Mouse (Mus musculus): ENCODE measurements around the gene Agmo. TPM values are rescaled to one million over a fixed set of nuclear protein-coding genes. Genes with fewer than 3 reads are reported as not detected.

Gene Agmo
- total RNA-seq, 2 experiments from 2014 or later: 0.99 to 1.5 TPM

DNA sequence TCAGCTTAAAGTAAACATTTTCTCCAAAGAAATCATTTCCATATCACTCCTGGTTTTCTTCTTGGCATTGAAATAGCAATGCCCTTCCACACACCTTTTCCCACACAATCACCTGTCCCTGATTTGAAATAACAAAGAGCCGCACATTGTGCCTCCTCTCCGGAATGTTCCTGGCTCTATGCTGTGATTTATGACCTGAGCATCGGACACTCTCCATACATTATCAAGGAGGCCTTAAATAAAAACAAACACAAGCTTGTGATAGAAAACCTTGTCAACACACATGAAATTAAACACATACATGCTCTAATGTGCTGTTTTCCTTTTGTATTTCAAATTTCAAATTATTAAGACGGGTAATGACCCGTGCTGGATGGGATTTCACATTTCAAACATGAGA, 184.9 kb downstream of the Agmo start:
- DNase-seq: no peak
- intact Hi-C loops (cut with DNase I): no loop called here

DNA sequence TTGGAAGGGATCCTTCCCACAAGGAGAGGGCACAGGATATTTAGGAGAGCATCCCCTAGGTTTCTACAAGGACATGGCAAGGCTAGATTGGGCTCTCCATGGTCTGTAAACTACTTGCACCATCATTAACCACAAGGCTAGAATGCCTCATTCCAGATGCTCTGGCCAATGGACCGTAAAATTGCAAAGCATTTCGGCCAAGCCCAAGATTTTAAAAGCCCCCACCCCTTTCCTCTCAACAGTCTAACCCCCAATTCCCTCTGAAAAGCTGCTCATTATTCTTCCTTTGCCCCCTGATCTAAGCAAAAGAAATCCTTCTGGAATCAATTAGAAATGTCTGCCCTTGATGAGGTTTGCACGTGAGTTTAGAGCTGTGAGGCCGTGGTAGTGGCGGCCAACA, 185.3 kb downstream of the Agmo start:
- DNase-seq: no peak
- intact Hi-C loops (cut with DNase I): no loop called here

DNA sequence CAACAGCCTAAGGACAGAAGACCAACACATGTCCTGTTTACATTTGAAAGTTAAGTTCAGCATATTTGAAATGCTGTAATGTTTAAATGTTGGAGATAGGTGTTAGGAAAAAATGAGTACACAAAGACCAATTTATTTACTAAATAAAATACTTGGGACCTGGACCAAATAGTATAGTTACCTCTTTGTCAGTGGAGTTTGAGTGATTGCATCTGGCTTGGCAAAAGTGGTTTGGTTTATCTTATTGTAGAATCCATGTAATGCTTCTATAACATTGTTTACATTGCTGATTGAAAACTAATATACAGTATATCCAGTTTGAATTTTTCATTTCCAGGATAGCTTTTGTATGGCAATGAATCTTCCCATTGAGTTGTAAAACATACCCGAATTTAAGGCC, 193.0 kb downstream of the Agmo start:
- no peak for DNase-seq
- intact Hi-C loops (cut with DNase I): no loop called here

DNA sequence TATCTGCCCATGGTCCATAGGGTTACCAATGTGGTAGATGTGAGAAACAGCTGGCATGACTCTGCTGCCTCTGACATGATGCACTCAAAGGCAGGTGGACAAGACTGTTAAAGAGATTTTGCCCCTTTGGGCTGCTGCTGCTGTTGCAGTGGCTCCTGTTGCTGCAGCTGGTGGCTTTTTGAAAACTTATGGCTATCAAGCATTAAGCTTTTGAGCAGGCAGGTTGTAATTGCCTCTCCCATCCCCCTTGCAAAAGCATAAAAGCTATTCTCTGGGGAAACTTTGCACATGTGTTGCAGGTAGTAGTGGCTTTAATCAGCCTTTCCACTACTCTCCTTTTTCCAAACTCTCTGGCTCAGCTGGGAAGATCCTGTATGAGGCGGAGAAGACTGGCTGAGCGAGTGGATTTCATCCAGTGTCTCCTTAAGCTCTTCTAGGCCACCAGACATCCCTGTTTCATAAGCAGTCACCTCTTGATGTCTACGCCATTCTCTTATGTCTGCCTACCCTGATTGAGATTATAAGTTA, 201.1 kb downstream of the Agmo start:
- intact Hi-C loops (cut with DNase I): no loop called here
- DNase-seq: no peak

DNA sequence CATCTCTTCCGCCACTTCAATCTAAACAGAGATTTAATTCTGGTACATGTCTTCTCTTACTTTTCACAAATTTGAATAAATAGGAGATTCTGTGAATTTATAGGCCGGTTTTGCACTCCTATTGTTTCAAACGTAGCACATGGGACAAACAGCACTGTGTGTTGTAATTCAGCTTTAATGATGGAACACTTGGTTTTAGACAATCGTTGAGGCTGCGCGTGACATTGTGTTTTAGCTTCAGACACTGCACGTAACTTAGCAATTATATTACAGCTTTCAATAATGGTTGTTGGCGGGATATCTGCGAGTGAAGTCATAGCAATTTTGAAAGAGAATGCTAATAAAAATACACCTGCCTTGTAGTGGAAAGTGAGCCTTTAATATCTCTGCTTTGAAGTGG, 203.8 kb downstream of the Agmo start:
- DNase-seq: no peak
- intact Hi-C loops (cut with DNase I): no loop called here

DNA sequence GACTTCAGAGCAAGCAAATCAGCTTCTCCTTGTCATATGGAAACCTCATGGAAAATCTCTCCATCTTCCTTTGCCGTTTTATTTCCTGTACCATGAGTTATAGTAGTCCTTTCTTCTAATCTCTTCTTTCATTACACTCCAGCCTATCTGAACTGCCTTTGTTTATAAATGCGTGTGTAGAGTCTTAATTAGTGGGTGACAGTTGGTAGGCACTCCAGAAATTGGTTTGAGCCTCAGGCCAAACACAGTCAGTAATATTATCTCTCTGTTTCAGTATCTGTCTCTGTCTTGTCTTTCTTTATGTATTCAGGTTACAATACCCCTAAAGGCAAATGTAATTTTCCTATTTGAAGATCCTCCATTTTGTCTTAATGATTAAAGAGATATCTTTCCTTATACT, 208.2 kb downstream of the Agmo start:
- DNase-seq: no peak
- intact Hi-C loops (cut with DNase I): no loop called here

DNA sequence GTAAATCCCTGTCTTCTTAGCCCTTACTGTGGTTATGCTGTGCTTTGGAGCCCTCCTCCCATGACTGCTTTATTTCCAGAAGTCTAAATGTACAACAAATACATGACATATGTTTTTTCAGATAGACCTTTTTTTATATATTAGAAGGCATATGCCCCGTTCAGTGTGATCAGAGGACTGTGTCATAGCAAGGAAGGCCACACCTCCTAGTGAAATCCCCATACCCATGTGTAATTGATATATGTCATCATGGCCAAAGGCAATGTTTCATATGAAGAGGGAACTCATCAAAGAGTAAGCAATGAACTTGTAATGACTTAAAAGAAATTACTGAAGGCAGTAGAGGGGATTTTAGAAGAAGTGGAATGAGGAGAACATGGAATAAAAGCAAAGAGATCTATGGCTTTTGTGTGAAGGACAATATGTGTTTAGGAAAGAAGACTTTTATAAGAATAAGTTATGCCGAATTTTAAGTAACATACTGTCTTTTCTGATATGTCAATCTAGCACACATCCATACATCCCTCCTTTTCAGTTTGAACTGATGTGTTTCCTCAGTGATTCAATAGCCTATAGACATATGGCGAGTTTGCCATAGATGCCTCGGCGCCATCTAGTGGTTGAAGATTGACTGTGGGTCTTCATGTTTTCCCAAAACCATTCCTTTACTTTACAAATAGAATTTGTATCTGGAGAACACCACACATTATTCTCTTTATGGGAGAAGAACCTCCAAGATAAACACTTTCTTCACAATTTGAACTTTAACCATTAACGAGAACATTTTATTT, 209.1 kb downstream of the Agmo start:
- intact Hi-C loops (cut with DNase I): loop anchor here (1.0 to 10.0 kb wide), 4 partner anchors 266 to 736 kb away; no protein-coding TSS in a partner anchor
- peak; percentile 52 to 75 for DNase-seq

DNA sequence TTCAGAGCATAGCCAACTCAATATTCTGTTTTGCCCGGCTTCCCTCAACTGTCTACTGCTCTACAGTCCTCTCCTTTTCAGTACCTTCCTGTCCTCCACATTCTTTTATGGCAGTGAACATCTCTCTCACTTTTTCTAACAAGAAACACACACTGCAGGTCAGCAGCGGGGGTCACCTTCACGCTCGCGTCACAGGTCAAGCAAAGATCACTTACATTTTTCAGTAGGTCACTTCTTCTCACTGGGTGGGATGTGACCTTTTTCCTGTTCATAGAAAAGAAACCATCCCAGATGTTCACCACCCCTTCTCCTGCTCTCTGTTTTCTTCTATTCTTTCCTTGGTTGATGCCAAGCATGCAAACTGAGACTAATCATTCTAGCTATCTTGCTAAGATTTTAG, 230.2 kb downstream of the Agmo start:
- no peak for DNase-seq
- intact Hi-C loops (cut with DNase I): no loop called here

DNA sequence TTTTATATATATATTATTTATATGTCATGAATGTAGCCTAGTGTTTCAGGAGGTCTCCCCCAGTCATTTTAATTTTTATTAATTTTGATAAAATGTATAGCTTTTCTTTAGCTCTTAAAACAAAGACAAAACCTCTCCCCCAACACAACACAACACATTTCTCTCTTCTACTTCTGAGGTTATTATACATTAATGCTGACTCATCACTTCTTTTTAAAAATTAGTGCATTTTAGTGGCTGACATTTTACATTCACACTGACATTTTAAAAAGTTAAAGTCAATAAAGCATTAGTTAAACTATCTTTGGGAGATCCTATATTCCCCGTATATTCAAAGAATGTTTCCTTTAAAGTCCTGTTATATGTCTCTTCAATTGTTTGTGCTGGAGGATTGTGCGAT, 235.4 kb downstream of the Agmo start:
- no peak for DNase-seq
- intact Hi-C loops (cut with DNase I): no loop called here

DNA sequence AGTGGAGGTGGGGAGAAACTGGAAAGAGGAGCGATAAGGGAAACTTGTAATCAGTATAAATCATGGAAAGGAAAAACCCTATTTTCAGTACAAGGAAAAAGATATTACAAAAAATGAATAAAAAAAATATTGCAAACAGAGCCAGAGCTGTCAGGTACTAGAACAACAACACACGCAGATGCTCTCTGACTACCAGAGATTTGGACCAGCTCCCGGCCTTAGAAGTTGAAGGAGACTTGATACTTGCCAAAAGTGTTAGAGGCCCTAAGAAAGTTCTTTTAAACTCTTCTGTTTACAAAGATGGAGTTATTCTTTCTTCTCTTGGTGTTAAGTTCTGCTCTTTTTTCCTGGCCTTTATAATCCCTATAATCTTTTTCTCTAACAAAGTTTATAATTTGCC, 246.6 kb downstream of the Agmo start:
- no peak for DNase-seq
- intact Hi-C loops (cut with DNase I): no loop called here

DNA sequence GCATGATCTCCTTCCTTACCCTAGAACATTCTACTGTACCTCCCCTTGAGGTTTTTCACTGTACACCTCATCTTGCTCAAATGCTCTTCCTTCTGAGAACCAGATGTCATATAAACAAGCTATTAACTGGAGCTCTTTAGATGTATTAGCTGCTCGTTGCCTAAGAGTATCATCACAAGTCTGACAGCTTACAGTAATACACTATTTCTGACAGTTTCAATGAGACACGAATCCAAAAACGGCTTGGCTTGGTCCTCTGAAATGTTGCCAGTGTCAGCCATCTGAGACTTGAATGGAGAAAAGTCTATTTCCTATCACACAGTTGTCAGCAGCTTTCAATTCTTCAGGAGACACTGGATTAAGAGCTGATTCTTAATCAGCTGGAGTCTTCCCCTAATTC, 257.4 kb downstream of the Agmo start:
- DNase-seq: peak; percentile 16 to 17
- intact Hi-C loops (cut with DNase I): no loop called here

DNA sequence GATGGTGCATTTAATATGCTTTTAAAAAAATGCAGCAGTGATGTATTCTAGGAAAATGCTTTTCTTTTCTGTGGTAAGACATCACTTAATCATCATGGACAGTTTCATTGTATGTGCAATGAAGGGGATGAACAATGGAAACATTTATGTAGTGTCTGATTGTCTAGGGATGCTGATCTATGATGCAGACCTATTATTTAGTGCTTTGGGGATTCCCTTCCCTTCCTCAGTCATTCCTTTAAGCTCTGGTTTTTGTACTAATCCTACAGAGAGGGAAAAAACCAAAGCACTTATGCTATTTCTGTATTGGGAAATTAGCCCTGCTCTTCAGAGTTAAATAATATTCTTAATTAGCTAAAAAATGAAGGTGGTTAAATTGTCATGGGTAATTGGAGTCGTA, 266.0 kb downstream of the Agmo start:
- DNase-seq: no peak
- intact Hi-C loops (cut with DNase I): no loop called here

DNA sequence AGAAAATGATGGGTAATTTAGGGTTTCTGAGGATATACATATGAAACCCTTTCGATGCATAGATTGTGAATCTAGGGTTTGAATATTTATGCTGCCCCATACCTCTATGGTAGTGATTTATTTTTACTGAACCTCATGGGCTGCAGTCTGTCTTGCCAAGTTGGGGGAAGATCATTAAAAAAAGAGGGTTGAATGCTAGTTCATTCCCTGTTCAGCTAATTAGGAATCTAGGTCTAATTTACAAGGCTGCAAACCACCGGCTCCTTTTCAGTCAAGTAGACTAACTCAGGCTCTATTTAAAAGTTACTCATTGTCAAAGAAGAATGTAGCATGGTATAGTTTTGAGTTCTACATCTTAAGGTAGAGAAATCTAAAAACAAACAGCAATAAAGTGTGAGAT, 266.4 kb downstream of the Agmo start:
- no peak for DNase-seq
- intact Hi-C loops (cut with DNase I): no loop called here

DNA sequence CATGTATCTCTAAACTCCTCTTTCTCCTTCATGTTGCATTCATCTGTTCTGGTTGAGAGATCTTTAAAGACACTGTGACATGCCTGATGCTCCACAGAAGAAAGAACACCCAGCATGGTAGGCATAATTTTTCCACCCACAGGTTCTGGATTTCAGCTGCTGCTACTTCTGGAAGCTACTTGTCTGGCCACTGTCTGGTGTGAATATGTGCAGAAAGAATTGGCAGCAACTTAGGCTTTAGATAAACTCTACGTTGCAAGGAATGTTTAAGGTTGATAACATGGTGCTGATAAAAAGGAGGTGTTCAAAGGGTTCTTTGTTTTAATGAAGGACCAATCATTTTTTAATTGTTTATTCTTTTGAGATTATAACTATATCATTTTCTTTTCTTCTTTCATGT, 280.3 kb downstream of the Agmo start:
- intact Hi-C loops (cut with DNase I): no loop called here
- no peak for DNase-seq

DNA sequence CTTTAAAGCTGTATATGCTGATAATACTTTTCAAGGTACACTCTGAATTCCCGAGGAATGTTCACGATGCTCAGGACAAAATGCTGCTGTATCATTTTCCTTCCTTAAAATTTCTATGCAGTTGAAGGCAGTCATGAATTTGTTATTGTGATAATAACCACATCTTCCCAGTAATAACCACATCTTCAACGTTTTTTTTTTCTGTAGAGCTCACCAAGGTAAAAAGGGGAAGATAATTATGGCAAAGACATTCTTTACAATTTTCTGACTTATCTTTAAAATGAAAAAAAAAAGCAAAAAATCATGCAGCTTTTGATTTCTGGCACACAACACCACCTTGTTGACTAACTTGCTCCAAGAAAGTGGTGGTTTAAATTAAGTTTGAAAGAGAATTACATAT, 283.2 kb downstream of the Agmo start:
- DNase-seq: no peak
- intact Hi-C loops (cut with DNase I): no loop called here

DNA sequence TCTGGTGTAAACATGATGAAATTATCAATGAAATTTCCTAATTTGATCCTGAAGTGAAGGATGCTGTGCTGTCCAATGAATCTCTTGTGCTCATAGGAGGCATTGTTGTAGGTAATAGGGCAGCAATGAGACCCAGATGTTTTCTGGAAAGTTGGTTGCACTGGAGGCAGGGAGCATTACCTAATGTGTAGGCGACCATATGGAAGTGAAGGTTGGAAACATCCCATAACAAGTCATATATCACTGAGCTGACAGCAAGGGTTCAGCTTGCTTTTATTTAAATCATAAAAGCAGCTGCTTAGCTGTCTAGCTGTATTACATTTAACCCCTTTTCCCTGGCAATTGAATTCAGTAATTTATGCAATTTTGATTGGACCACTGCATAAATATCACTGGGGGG, 299.6 kb downstream of the Agmo start:
- intact Hi-C loops (cut with DNase I): no loop called here
- DNase-seq: no peak

DNA sequence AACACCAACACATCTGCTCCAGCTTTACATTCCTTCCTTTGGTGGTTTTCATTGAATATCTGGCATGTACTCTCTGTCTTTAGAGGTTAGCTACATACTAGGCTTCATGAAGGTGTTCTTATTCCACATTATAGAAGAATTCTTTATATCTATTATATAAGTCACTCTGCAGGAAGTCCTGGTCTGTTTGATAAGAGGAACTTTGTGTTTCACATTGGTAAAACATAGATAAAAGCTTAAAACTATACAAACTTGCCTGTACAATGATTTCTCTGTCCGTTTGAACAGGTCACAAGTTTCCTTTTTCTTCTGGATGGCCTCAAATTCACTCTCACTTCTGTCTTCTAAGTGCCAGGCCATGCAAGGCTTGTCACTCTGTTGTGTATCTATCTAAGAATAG, 316.8 kb downstream of the Agmo start:
- intact Hi-C loops (cut with DNase I): no loop called here
- no peak for DNase-seq

DNA sequence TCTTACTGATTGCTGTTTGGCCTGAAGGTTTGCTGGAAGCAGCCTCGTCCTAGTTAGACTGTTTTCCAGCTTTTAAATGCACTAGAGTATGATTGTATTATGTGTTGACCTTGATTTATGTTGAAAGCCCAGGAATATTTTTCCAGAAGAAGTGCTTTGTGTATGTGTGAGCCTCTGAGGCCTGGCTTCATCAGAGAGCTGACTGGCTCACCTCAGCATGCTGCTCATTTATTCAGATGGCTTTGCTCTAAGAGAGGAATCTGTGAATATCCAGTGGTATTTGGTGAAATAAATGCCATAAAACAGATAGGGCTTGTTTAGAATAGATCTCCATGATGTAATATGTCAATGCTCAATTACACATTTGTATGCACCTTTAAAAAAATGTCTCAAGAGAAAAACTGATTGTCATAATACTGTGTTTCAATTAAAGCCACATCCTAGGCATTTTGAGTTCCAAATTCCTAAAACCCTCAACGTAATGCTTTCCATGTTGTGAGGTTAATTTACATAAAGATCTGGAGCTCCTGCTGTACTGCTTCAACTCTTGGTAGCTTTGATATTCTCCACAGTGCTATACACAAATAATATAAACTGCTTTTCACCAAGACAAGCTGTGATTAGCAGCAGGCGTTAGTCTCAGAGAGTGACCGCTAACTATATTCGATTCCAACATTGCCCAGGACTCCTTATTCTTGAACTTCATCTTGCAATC, 324.6 kb downstream of the Agmo start:
- intact Hi-C loops (cut with DNase I): no loop called here
- DNase-seq: no peak

DNA sequence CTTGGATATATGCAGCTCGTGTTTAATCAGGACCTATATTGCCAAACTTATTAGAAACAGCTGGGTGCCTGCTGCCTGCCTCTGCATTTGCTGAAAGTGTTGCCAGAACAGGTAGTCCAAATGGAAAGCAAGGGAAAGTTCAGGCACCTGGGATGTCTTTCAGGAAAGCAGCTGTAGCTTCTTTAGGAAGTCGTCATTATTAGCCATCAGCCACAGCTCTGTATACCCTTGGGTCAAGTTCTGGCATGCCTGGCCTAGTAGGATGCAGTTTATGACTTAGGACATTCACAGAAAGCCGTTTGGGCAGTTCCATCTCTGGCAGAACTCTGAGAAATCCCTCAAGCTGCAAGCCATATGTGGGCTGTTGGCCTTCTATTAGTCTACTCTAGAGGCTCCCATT, 330.5 kb downstream of the Agmo start:
- DNase-seq: no peak
- intact Hi-C loops (cut with DNase I): no loop called here

DNA sequence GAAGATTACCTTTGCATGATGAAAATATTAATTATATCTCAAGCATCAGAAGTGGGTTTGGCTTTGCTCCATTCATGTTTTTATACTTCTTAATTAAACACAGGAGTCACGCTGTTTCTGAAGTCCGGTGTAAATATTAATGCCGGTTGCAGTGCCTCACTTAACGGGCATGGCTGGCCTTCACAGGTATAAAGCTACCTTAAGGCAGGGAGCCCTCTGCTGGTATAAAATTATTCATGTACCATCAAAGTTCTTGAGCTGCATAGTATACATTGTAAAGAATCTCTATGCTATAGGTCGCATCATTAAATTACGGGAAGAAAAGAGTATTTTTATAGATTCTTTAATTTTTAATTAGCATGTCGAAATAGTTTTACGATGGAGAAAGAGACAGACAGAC, 341.3 kb downstream of the Agmo start:
- no peak for DNase-seq

DNA sequence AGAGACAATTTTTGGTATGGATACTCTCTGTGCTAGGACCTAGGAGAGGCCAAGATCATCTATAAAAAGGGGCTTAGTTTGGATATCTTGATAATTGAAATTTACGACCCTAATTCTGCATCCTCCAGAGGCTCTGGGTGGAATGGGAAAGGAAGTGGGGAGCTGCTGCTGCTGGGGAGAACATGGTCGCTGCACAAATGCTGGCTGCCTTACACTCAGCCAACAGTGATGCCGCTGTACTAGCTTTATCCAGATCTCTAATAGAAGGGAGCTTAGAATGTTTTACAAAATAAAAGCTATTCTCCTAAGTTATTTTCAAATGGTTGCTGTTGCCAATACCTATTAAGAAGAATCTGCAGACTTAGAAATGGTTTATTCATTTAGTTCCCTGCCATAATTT, 351.4 kb downstream of the Agmo start:
- intact Hi-C loops (cut with DNase I): no loop called here

More for the DNA sequence above, 341.3 kb downstream of the Agmo start:
- intact Hi-C loops (cut with DNase I): loop anchor here (5.0 kb wide), 1 partner anchor 870 kb away; no protein-coding TSS in a partner anchor

DNA sequence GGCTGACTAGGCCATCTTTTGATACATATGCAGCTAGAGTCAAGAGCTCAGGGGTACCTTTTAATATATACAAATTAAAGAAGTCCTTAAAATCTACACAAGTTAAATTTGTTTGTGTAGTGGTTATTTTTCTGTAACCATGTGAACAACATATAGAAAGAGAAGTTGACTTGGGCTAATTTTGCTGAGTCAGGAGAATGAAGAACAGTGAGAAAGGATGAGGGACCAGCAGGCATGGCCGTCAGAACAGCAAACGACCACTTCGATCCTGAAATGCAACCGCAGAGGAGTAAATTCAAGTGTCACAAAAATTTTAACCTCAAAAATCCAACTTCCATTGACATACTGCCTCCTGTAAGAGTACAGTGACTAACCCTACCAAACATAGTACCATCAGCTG, 371.4 kb downstream of the Agmo start:
- no peak for DNase-seq
- intact Hi-C loops (cut with DNase I): no loop called here

More for the DNA sequence above, 351.4 kb downstream of the Agmo start:
- no peak for DNase-seq
